Mouse (Mus musculus) heart, embryonic 15.5 days (tissue): ENCODE data around the gene Kcnq5. TPM values are rescaled to one million over a fixed set of nuclear protein-coding genes. Genes with fewer than 3 reads are reported as not detected.
"Not testable (repeated sequence)": the region's sequence is repeated elsewhere in the genome, so short reads cannot be mapped to it uniquely, and the experiment has no call there.

Source experiments
- ATAC-seq: fragments of 200-750 bp; cut with Nextera tagmentation; replicated peaks from 2 replicates; pipeline ENCODE4 v1.8.0; 2017; ENCODE audit warnings: low read depth, moderate TSS enrichment; ENCODE audit not compliant: insufficient number of reproducible peaks, insufficient read depth, low FRiP score
- H3K27ac ChIP-seq: fragments of 300-500 bp; sonication (generic); 2 replicates; pipeline ENCODE4 v1.5.1; 2015; ENCODE audit warnings: mild to moderate bottlenecking, inconsistent platforms
- H3K27me3 ChIP-seq: fragments of 300-500 bp; sonication (generic); 2 replicates; pipeline ENCODE4 v1.6.1; 2015; ENCODE audit warnings: inconsistent platforms
- H3K36me3 ChIP-seq: fragments of 300-500 bp; sonication (generic); 2 replicates; pipeline ENCODE4 v1.6.1; 2015; ENCODE audit warnings: mild to moderate bottlenecking, inconsistent platforms
- H3K4me1 ChIP-seq: fragments of 300-500 bp; sonication (generic); replicated peaks from 2 replicates; pipeline ENCODE4 v1.6.1; 2015; ENCODE audit warnings: inconsistent platforms
- H3K4me2 ChIP-seq: fragments of 300-500 bp; sonication (generic); 2 replicates; pipeline ENCODE4 v1.6.1; 2015; ENCODE audit warnings: inconsistent platforms, mild to moderate bottlenecking, moderate library complexity
- H3K4me3 ChIP-seq: fragments of 300-500 bp; sonication (generic); 2 replicates; pipeline ENCODE4 v1.5.1; 2015; ENCODE audit warnings: mild to moderate bottlenecking, inconsistent platforms
- H3K9ac ChIP-seq: fragments of 300-500 bp; sonication (generic); 2 replicates; pipeline ENCODE4 v1.6.1; 2015; ENCODE audit warnings: mild to moderate bottlenecking, inconsistent platforms
- H3K9me3 ChIP-seq: fragments of 300-500 bp; sonication (generic); replicated peaks from 2 replicates; pipeline ENCODE4 v1.6.1; 2016; ENCODE audit warnings: inconsistent platforms
- WGBS: fragments of 180-500 bp; shearing (Covaris S2); methylation state at CpG from one replicate; pipeline ENCODE4 v1.1.7; 2015; ENCODE audit warnings: mixed read lengths; 5-methylcytosine and 5-hydroxymethylcytosine counted together
- polyA plus RNA-seq: library from polyadenylated mRNA; unstranded; fragments of >200 nt; fragmentation: Nextera tagmentation; extraction: Ambion mirVana; gene quantifications from 2 replicates; pipeline ENCODE4 v1.2.1, GENCODE M21; 2015

Kcnq5 gene
- polyA plus RNA-seq, 1 experiment from 2014 or later, result 3.0 TPM

GRCm38 (mm10) chr1:21411331-21412196, 550.2 kb downstream of the Kcnq5 start:
- 57% methylated on average over 18 of the region's 18 CpGs for WGBS
- Histone ChIP-seq H3K9me3 (no peaks in the 10 kb centered on the region), H3K4me2 (no peak overlapping the region), H3K36me3 (no peaks in the 10 kb centered on the region), H3K9ac (no peak overlapping the region), H3K4me1 (no peaks in the 10 kb centered on the region), H3K27me3 (no peaks in the 10 kb centered on the region), H3K4me3 (no peak overlapping the region), H3K27ac (no peak overlapping the region)
- ATAC-seq, result no peak

GRCm38 (mm10) chr1:21407266-21407665, 554.5 kb downstream of the Kcnq5 start:
- Histone ChIP-seq H3K36me3 (no peaks in the 10 kb centered on the region), H3K4me2 (no peak overlapping the region), H3K9me3 (no peaks in the 10 kb centered on the region), H3K27ac (no peak overlapping the region), H3K4me1 (peaks cover 4% of the 10 kb centered on the region), H3K9ac (no peak overlapping the region), H3K27me3 (no peaks in the 10 kb centered on the region), H3K4me3 (no peak overlapping the region)
- ATAC-seq, result no peak
- 90% methylated on average over 2 of the region's 2 CpGs for WGBS

DNA sequence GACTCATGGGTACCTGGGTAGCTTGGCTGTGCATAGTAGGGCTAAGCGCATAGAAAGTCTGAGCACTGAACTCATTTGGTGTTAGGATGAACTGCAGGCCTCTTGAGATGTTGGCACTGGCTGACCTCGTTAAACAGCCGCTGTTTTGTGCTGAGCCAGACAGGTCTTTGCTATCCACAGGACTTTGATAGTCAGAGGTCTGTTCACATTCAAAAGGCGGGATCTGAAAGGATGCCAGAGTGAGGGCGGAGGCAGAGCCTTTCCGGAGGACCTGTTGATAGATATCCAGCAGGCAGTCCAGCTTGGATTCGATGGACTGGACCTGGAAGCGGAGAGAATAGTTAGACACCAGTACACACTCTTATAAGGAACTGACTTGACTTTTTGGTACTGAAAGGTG, 558.9 kb downstream of the Kcnq5 start:
- Histone ChIP-seq H3K9me3 (no peaks in the 10 kb centered on the region), H3K36me3 (no peaks in the 10 kb centered on the region), H3K9ac (no peak overlapping the region), H3K4me2 (no peak overlapping the region), H3K4me3 (no peak overlapping the region), H3K4me1 (peaks cover 4% of the 10 kb centered on the region), H3K27me3 (no peaks in the 10 kb centered on the region), H3K27ac (no peak overlapping the region)
- WGBS, result 30% methylated on average over 8 of the region's 8 CpGs
- ATAC-seq, result peak; percentile 43; the same call in 1 of the 2 replicates

DNA sequence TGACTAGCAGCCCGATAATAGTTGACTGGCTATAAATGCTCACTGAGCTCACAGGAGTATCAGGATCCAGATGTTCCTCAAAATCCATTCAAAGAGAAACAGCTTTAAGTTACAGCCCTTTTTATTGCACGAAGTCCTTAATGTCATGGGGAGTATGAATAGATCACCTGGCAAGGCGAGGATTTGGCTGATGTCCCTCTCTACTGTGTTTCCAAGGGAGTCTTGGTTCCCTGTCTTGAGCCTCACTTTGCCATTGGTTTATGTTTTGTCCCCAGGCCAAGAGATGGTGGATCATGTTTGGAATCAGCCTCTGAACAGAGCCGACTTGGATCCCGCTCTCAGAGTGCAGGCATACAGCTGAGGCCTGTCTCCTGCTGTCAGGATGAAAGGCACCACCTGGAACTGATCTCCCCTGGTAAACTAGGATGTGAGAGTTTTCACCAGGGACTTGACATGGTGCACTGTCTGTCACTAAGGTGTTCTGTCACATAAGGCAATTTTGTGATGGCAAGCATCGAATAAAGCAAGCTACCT, 570.5 kb downstream of the Kcnq5 start:
- H3K36me3 ChIP-seq, result no peaks in the 10 kb centered on the region
- no peaks in the 10 kb centered on the region for H3K27me3 ChIP-seq
- WGBS, result 69% methylated on average over 6 of the region's 6 CpGs
- H3K4me2 ChIP-seq, result no peak overlapping the region
- H3K9ac ChIP-seq, result no peak overlapping the region
- ATAC-seq, result no peak
- H3K4me1 ChIP-seq, result no peaks in the 10 kb centered on the region
- no peak overlapping the region for H3K27ac ChIP-seq
- H3K4me3 ChIP-seq, result no peak overlapping the region
- H3K9me3 ChIP-seq, result no peaks in the 10 kb centered on the region

- H3K4me3 ChIP-seq, result no peak within 1 kb of the TSS
- ATAC-seq, result no peak
- H3K36me3 ChIP-seq, result no peaks in the 10 kb centered on the region
- no peak within 1 kb of the TSS for H3K27ac ChIP-seq
- no peaks in the 10 kb centered on the region for H3K9me3 ChIP-seq
- H3K27me3 ChIP-seq, result no peaks in the 10 kb centered on the region
- H3K4me2 ChIP-seq, result no peak within 1 kb of the TSS
- H3K4me1 ChIP-seq, result no peaks in the 10 kb centered on the region
- H3K9ac ChIP-seq, result no peak within 1 kb of the TSS
- WGBS, result 81% methylated on average over 1 of the region's 1 CpGs
These were observed 578.5 kb downstream of the Kcnq5 start, which contains the start of gene Khdc1b for GRCm38 (mm10) chr1:21383256-21383655. Gene Khdc1b, plus strand, starts transcription at chr1:21383556.

GRCm38 (mm10) chr1:21368031-21368430, 593.7 kb downstream of the Kcnq5 start, which contains the start of gene Khdc1c:
Gene Khdc1c, plus strand, starts transcription at chr1:21368331.
- not testable (repeated sequence) for H3K4me2 ChIP-seq, H3K4me1 ChIP-seq, H3K9me3 ChIP-seq, H3K36me3 ChIP-seq, ATAC-seq, H3K27me3 ChIP-seq, H3K4me3 ChIP-seq, H3K27ac ChIP-seq, H3K9ac ChIP-seq
- WGBS, result 69% methylated on average over 1 of the region's 1 CpGs

GRCm38 (mm10) chr1:21349341-21349740, 612.4 kb downstream of the Kcnq5 start, which contains the start of gene Khdc1a:
Gene Khdc1a, plus strand, starts transcription at chr1:21349641.
- Histone ChIP-seq H3K27ac (no peak within 1 kb of the TSS), H3K9ac (no peak within 1 kb of the TSS), H3K4me2 (no peak within 1 kb of the TSS), H3K27me3 (no peaks in the 10 kb centered on the region), H3K4me3 (no peak within 1 kb of the TSS), H3K36me3 (no peaks in the 10 kb centered on the region), H3K4me1 (no peaks in the 10 kb centered on the region), H3K9me3 (no peaks in the 10 kb centered on the region)
- 61% methylated on average over 2 of the region's 2 CpGs for WGBS
- no peak for ATAC-seq
